Mouse (Mus musculus): ENCODE data around the gene Tiam2.

Gene Tiam2

DNA sequence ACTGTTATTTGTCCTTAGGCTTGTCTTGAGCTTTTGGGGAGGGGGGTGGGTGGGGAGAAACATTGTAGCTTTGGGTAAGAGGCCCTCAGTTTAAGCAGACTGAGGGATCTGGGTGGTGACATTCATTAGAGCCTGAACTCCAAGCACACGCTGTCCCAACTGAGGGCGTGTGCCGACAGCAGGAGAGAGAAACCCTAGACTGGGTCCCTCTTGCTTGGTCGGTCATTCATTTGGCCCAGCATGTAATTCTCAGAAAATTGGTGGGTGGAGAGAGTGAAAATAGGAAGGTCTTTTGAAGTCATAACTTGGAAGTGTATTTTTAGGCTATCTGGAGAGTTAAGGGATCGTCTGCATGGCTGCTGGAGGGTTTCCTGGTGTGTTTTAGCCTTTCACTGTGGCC is 71.5 kb downstream of the Tiam2 start:
- DNase-seq: no peak

DNA sequence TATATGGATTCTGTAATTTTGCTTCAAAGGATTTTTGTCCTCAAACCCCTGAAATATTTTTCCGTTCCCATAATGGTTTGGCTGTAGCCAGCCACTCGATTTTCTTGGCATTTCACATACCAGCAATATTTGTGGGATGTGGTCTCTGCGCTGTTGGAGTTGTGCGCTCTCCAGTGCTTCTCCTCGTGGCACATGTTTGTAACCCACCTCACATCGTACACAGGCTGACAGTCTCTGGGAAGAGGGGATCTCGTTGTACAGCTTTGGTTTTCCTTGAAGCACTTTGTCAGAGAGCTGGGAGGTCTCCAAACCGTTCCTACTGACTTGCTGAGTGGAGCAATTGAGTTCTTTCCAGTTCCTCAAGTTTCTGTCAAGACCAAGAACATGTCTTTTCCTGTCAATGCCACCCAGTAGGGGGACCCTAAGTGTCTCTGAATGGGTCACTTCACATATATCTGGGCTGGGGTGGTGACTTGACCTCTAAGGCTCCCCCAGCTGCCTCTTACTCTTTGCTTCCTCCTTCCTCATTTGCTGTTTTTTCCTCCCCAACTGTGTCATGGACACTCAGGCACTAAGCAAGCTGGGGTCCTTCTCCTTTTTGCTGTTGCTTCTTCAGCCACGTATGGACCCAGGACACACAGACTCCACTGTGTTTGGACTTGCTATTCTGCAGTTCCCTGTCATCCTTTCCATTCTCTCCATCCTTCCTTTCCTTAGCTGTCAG is 79.1 kb downstream of the Tiam2 start:
- DNase-seq: no peak

DNA sequence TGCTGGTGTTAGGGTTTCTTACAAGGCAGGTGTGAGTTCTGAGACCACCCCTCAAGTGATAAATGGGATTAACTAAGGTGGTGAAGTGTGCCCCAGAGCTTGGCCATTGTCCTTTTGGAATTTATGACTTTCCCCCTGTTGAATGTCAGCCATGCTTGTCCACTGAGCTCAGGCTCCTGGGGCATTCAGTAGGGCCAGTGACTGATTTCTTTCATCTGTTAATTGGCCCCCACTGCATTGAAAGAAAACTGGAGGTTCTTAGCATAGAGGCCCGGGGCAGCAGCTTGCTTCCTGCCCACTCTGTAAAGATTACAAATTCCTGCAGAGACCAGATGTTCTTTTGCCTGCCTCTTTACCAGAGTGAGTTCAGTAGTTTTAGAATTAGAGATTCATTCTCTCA is 80.7 kb downstream of the Tiam2 start:
- DNase-seq: no peak

DNA sequence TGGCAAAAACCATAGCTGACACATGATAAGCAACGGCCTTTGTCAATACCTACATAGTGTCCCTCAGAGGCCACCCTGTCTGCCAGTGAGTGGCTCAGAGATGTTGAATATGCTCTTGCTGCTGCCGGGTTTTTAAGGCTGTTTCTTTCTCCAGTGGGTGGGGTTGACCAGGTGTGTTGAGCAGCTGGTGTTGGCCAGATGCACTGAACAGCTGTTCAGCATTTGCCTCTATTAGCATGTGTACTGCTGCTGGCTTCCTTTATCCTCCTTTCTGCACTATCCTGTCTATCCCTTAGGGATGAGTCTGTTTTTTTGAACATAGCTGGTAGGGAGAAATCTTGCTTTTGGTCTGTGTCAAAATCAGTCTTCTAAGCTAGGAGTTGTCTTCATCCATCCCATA is 83.9 kb downstream of the Tiam2 start:
- DNase-seq: no peak

DNA sequence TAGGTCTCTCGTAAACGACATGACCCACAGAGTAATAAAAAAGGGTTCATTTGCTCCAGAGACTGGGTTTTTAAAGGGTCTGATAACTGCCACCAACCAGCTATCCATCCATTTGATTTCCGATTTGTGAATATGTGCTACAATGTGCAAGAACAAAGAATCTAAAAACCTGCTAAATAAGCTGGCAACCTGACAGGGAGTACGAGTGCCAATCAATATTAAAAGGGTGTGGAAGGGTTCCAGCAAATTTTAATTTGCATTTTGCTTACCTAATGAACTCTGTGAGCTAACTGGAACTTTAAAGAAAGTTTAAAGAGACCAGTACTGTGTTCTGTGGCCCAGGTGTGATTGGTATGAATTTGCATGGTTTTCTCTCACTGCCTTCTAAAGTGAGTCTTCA is 86.4 kb downstream of the Tiam2 start:
- no peak for DNase-seq

DNA sequence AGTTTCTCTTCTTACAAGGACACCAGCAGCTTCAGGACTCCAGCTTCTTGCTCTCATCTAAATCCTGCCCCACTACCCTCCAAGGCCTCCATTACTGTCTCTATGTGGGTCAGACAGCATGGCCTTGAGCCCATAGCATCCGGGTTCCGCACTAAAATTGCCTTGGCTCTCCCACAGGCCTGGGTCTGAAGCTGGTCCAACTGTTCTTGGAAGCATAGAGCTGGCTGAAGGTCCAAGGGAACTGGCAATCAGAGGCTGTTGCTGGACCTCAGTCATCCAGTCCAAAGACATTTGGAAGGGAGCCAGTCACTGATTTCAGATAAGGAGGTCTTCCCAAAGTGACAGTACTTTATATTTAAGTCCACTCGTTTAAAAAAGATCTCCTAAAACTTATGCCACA is 89.2 kb downstream of the Tiam2 start:
- DNase-seq: peak; percentile 80

DNA sequence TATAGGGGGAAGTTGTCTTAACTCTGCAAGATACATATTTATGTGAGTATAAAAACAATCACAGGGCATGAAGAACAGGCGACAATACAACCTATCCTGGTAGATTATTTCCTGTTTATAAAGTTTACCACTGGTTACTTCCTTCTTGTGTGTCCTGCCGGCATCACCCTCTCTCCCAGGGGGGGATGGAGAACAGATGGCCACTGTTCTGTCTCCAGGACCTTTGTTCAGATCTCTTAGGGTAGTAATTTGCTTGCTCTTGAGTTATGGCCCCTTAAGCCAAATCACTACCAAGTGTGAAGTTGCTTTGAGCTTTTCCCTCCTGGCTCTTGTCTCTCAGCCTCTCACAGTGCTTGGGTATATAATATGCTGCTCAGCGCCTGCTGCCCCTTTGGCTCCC is 90.0 kb downstream of the Tiam2 start:
- peak; percentile 14 for DNase-seq

DNA sequence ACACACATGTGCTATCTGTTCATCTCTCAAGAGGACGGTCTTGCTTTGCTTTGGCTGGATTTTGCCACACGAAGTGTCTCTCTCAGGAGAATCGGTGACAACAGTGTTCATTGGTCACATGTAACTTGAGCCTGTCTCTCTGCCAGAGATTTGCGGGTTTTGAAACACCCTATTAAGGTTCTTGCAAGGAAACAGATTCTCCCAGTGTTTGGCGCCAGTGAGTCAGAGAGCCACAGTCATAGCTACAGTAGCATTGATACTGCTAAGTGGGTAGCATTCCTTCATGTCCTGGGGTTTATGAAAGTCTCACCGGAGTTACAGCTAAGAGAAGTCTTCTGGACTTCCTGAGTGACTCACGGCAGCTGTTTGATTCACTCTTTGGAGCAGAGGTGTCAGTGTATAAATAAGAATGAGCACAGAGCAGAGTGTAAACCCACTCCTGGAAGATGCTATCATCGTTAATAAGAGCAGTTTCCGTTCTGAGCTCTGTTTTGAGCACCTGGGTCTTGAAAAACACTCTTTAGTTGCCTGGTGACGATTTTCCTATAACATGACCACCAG is 93.1 kb downstream of the Tiam2 start:
- DNase-seq: no peak

DNA sequence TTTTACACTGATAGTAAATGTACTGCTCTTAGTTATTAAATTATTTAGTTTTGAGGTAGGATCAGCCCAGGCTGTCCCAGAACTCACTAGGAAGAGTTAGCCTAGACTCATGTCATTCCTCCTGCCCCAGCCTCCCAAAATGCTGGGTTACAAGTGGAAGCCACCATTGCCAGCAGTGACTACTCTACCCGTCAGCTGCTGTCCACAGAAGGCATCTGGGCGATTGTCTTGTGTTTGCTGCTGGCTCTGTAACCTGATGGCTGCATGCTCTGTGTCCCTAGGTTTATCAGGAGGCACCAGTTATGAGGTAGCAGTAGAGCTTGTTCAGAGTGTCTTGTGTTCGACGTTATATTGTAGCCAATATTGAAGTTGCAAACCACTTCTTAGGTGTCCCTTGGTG is 93.8 kb downstream of the Tiam2 start:
- no peak for DNase-seq

DNA sequence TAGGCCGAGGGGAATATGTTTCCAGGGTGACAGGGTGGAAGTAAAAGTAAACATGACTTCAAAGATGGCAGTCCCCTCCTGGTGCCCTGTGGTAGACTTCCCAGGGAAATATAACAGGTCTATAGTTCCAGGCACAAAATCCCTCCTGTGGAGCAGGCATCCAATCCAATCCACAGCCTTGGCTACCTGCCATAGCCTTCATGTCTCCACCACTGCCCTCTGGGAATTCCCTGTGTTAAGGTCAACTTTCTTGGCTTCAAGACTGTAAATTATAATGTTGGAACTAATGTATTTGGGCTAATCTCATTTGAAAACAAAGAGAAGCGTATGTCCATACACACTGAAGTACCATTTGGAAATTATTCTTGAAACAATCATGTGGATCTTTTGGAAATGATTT is 97.0 kb downstream of the Tiam2 start:
- no peak for DNase-seq

DNA sequence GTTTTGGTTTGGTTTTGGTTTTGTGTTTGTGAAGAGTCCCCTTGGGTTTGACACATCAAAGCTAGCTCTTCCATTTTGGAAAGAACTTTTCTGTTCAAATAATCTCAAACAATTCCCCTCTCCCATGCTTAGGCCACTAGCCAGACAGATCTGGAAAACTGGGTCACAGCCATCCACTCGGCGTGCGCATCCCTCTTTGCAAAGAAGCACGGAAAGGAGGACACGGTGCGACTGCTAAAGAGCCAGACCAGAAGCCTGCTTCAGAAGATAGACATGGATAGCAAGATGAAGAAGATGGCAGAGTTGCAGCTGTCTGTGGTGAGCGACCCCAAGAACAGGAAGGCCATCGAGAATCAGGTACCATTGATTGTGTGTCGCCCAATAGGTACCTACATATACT is 102.3 kb downstream of the Tiam2 start:
- DNase-seq: no peak

DNA sequence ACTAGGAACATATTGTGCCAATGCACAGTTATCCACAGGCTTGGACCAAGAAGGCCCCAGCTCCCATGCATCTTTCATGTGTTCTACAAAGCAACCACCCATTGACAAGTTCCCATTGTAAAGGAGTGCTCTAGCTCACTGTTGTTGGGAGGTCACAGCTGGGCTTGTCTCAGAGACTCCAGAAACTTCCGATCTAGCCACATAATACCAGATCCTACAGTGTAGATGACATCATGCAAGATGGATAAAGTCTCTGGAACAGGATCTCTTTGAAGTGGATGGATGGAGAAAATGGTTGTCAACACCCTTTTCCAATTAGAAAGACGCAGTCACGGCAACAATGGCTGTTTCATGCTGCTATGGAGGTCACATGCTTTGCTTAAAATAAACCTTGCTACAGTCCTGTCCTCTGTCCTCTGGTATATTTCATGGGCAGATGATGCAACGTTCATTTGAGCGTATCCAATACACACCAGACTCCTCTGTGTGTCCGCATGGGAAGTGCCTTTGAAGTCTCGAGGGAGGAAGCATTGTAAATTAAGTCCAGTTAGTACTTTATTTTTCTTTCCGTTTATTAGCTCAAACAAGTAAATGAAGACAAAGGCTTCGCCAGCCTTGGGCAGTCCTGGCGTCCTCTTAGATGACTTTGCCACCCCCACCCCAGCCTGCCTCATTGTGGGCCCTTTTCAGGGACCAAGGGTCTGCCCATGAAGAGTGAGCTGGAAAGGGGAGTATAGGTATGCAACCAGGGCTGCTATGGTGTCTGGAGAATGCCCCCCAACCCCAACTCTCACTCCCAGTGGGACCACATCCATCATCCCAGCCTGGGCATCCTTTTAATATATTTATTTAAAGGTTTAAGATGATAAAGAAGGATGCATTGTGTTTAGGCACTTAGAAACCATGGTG is 106.5 kb downstream of the Tiam2 start:
- no peak for DNase-seq

DNA sequence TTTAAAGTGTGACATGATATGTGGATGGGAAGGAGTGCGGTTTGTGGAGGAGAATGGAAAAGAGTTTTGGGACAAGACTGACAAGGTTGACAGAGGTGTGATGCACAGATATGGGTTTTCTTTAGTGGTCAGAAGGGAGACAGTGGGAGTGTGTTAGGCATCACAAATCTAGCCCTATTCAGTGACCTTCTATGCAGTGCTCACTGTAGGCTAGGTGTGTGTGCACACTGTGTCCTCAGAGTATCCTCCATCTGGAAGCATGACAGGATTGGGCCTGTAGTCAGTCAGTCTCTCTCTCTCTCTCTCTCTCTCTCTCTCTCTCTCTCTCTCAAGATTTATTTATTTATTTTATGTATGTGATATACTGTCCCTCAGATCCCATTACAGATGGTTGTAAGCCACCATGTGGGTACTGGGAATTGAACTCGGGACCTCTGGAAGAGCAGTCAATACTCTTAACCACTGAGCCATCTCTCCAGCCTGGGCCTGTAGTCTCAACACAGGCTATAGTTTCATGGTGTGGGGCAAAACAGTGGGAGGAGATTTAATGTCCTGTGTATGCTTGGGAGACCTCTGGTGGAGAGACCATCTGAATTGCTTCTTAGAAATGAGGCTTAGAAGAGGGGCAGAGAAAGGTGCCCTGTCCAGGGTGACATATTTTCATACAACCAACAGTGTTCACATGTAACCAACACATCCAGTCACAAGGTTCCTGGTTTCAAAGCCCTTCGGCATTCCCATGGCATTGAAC is 107.3 kb downstream of the Tiam2 start:
- DNase-seq: no peak

DNA sequence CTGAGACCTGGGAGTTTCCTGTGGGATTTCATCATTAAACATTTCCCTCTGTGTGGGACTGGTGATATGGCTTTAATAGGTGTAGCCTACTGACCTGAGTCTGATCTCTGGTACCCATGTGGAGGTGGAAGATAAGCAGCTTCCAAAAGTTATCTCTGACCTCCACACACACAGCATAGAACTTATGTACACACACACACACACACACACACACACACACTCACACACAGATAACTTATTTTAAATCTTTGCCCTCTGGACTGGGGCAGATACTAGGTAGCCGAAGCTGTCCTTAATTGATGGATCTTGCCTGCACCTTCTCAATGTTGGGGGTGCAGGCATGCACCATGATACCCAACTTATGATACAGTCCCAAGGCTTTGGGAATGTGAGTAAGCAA is 108.9 kb downstream of the Tiam2 start:
- DNase-seq: no peak

DNA sequence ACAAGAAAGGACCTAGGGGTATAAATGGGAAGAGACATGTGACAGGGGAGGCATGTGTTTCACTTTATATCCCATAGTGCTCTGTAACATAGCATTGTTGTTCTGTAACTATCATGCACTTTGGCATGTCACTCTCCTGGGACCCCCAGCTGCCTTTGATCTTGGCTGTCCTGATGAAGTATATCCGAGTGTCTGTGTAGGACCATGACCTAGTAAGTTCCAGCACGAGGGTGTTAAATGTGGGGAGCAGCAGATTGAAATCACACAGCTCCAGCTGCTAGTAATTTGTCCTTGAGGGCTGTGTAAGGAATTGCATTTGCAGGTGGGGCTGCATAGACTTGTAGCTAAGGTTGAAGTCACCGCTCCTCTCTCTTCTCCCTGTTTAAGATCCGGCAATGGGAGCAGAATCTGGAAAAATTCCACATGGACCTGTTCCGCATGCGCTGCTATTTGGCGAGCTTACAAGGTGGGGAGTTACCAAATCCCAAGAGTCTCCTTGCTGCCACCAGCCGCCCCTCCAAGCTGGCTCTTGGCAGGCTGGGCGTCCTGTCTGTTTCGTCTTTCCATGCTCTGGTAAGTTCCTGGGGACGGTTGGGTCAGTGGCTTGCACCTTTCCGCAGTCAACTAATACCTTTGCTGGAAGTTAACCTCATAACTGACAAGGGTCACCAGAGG is 110.6 kb downstream of the Tiam2 start:
- DNase-seq: no peak

DNA sequence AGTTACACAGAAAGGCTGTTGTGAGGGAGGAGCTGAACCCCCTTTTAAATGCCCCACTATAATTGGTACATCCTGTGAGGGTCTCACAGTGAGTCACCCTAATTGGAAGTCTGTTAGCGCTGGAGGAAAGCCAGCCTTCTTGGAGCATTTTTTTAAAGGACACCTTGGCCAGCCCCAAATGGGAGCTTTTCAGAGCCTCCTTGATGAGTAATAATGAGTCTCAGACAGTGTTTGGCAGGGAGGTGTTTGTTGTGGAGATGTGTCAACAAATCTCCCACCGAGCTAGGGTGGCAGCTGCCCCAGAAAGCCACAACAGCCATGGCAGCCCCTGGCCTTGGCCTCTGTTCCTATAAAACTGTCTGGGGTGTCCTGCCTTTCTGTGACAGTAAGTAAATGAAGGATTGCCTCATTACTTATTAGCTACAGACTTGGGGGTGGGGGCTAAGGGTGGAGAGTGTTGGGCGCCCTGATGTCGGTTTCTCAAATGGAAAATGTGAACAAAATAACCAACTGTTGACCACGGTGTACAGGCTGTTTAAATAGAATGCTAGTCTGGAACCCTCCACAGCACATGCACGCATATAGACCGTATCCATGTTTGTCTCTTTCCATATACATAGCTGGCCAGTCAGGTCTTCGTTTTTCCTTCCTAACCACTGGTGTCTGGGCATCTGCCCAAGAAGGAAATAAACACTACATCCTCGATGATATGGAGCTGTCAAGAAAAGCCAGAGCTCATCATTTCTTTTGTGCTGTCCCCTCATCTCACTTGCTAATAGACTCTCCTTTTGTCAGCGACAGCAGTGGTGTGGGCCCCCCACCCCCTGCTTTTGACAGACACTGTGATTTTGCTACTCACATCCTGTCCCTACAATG is 116.4 kb downstream of the Tiam2 start:
- no peak for DNase-seq

DNA sequence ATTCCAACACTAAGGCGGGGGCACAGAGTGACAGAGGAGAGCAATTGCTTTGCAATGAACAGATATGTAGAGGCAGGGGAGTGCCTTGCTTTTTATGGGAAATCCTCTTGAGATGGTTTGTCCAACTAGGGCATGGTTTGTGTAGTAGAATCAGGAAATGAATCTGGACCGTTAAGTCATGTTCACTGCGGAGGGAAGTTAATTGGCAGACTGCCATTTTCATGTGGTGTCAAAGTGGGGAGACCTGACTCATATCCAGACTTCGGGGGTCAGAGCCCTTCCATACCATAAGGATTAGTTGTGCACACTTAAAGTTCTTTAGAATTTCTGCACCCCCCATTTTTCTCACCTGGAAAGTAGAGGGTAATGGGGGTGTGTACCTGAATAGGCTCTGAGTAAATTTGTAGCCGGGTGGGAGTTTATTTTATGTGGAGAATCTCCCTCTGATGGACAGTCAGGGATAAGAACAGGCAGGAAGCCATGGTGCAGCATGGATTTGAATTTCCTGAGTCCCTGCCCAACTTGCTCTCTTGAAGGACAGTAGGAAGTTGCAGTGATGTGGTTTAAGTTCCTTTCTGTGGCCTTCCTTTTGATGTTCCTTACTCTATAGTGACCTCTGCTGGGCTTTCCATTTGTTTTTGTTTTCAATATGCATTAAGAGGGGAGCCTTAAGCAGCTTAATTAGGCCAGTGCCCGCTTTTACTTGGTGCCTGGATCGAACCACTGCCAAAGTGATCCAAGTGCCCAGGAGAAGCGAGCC is 120.0 kb downstream of the Tiam2 start:
- DNase-seq: no peak

DNA sequence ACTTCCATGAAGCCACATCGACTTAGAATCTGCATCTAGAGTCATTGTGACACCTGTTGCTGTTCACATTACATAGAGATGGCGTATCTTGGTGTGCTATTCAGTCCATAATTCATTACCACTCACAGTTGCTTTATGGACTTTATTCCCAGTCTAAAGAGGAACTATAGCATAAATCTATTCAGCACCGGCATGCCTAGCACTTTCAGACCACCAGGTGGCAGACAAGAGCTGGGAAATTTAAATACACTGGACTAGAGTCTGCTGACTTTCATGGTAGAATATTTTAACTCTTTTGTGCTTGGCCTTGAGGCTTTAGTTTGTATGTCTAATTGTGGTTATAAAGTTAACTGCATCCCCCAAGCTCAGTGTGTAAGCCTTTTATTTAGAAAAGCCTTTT is 122.4 kb downstream of the Tiam2 start:
- DNase-seq: peak; percentile 31

DNA sequence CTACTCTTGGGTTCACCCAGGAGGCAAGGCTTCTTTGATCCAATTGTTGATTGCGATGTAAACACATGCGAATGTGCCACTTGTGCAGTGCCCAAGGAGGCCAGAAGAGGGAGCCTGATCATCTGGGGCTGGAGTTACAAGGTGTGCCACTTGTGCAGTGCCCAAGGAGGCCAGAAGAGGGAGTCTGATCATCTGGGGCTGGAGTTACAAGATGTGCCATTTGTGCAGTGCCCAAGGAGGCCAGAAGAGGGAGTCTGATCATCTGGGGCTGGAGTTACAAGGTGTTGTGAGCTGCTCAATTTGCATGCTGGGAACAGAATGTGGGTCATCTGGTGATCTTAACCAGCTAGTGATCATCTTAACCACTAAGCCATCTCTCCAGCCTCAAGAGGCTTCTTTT is 124.7 kb downstream of the Tiam2 start:
- DNase-seq: peak; percentile 16

DNA sequence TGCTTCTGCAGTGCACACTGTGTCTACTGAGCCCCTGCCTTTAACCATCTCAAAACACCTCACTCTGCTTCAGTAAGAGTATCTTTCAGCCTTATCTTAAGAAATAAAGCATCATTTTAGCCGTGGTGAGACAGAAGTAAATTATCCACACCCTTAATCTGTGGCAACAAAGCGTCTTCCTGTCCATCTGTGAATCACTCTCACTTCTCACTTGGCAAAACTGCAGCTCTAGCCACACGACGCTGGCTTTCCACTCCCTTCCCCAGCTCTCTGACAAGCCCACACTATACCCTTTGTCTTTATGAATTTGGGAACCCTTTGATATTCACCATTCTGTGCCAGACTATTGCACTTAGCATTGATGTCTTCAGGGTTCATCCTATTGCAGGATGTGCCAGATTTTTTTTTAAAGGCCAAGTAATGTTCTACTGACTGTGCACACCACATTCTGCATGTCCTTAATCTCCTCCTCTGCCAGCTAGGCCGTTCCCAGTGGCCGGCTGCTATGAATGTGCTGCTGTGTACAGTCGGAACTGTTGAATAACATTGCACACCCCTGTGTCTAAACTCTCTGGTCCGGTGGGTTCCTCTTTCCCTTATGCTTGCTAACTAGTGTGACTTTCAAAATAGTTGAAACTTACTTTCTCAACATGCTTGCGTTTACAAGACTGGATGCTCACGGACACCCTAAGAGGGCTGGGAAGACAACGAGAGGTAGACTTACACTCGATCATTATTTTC is 126.4 kb downstream of the Tiam2 start:
- no peak for DNase-seq

Measured in cerebellum, adult 9-11 months (tissue).